Mouse (Mus musculus): Measurements from ENCODE around the gene Dpt. TPM values are rescaled to one million over a fixed set of nuclear protein-coding genes. Genes with fewer than 3 reads are reported as not detected.

Gene Dpt
- total and polyA plus RNA-seq, 3 experiments: not detected

DNA sequence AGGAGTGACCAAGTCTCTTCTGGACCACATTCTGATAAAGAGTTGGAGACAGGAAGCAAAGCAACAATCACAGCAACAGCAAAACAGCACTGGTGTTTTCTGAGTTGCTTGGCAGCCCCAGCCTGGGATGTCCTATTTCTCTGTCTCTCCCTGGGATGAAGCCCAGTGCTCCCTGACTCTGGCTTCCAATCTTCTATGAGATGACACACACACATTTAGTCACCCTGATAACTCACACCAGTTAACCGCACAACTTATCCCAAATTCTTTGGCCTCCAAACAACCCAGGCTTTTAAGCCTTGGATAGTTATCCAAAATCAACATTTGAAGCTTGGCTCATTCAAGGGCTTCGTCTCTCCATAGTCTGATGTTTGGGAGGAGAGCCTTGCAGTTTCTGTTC is 12.9 kb downstream of the Dpt start:
- Histone ChIP-seq H3K4me3 (ENCODE audit: low read depth, low read length) (no peak overlapping the region), H3K27me3 (ENCODE audit: insufficient read depth, low read length) (no peaks in the 10 kb centered on the region), H3K4me1 (ENCODE audit: insufficient read depth, low read depth, low read length) (no peaks in the 10 kb centered on the region), H3K36me3 (replicated peaks) (no peaks in the 10 kb centered on the region), H3K9me3 (replicated peaks) (peaks cover 40% of the 10 kb centered on the region)
- no peak for DNase-seq (ENCODE audit: low spot score)
- TF ChIP-seq POLR2AphosphoS5 (IDR thresholded peaks at IDR 0.05; ENCODE audit: insufficient replicate concordance, low read depth, low read length): no peak
- TF ChIP-seq TAL1 (conservative IDR thresholded peaks at IDR 0.05; ENCODE audit: low read depth, low read length): no peak
- no peak for TF ChIP-seq CTCF (IDR thresholded peaks at IDR 0.05; ENCODE audit: low read depth, low read length)
- TF ChIP-seq GATA2 (IDR thresholded peaks at IDR 0.05; ENCODE audit: borderline replicate concordance, low read depth, low read length): no peak
- no peak for TF ChIP-seq GATA1 (IDR thresholded peaks at IDR 0.05; ENCODE audit: borderline replicate concordance, low read length)
- no peak for ATAC-seq (ENCODE audit: extremely low read depth, insufficient number of reproducible peaks, low FRiP score, poor library complexity, severe bottlenecking)

DNA sequence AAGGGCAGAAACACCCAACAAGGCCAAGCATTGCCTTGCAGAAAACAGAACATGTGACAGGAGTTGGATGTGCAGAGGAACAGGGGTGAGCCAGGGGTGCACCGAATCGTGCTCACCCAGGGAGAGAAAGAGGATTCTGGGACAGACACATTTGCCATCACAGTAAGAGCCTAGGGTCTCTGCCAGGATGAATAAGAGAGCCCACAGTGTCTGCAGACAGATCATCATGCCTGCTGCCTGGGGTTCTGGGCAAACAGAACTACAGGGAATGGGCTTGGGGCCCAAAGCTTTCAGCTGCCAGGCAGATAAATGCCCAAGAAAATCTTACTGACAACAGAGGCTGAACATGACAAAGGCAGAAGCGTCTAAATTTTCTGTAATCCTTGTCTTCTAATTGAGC is 14.9 kb downstream of the Dpt start:
- no peaks in the 10 kb centered on the region for H3K36me3 ChIP-seq (replicated peaks)
- H3K4me1 ChIP-seq (ENCODE audit: insufficient read depth, low read depth, low read length): no peaks in the 10 kb centered on the region
- H3K9me3 ChIP-seq (replicated peaks): peaks cover 33% of the 10 kb centered on the region
- TF ChIP-seq CTCF (IDR thresholded peaks at IDR 0.05; ENCODE audit: low read depth, low read length) (no peak), POLR2AphosphoS5 (IDR thresholded peaks at IDR 0.05; ENCODE audit: insufficient replicate concordance, low read depth, low read length) (no peak), GATA1 (IDR thresholded peaks at IDR 0.05; ENCODE audit: borderline replicate concordance, low read length) (no peak), GATA2 (IDR thresholded peaks at IDR 0.05; ENCODE audit: borderline replicate concordance, low read depth, low read length) (no peak), TAL1 (conservative IDR thresholded peaks at IDR 0.05; ENCODE audit: low read depth, low read length) (no peak)
- ATAC-seq (ENCODE audit: extremely low read depth, insufficient number of reproducible peaks, low FRiP score, poor library complexity, severe bottlenecking) (no peak), DNase-seq (ENCODE audit: low spot score) (no peak)
- H3K4me3 ChIP-seq (ENCODE audit: low read depth, low read length): no peak overlapping the region
- H3K27me3 ChIP-seq (ENCODE audit: insufficient read depth, low read length): no peaks in the 10 kb centered on the region

DNA sequence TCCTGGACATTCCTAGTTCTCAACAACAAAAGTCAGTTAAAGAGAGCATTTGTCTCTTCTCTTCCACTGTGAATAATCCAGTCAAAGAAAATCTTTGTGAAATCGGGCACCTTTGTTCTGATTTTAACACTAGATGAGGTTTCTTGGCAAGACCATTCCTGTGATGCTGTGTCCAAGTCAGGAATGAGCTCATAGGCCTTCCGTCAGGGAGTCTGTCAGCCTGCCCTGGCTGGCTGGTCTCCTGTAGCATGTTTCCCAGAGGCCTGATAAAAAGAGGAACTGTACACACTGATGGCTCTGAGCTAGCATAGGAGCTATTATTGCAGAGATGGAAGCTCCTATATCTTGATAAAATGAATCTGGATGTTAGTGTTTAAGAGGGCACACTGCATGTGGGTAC is 17.8 kb downstream of the Dpt start:
- Histone ChIP-seq H3K4me3 (ENCODE audit: low read depth, low read length) (no peak overlapping the region), H3K27me3 (ENCODE audit: insufficient read depth, low read length) (no peaks in the 10 kb centered on the region), H3K36me3 (replicated peaks) (no peaks in the 10 kb centered on the region), H3K9me3 (replicated peaks) (peaks cover 25% of the 10 kb centered on the region), H3K4me1 (ENCODE audit: insufficient read depth, low read depth, low read length) (no peaks in the 10 kb centered on the region)
- no peak for ATAC-seq (ENCODE audit: extremely low read depth, insufficient number of reproducible peaks, low FRiP score, poor library complexity, severe bottlenecking)
- no peak for TF ChIP-seq POLR2AphosphoS5 (IDR thresholded peaks at IDR 0.05; ENCODE audit: insufficient replicate concordance, low read depth, low read length)
- no peak for TF ChIP-seq CTCF (IDR thresholded peaks at IDR 0.05; ENCODE audit: low read depth, low read length)
- TF ChIP-seq GATA1 (IDR thresholded peaks at IDR 0.05; ENCODE audit: borderline replicate concordance, low read length): no peak
- TF ChIP-seq TAL1 (conservative IDR thresholded peaks at IDR 0.05; ENCODE audit: low read depth, low read length): no peak
- no peak for TF ChIP-seq GATA2 (IDR thresholded peaks at IDR 0.05; ENCODE audit: borderline replicate concordance, low read depth, low read length)
- DNase-seq (ENCODE audit: low spot score): no peak

DNA sequence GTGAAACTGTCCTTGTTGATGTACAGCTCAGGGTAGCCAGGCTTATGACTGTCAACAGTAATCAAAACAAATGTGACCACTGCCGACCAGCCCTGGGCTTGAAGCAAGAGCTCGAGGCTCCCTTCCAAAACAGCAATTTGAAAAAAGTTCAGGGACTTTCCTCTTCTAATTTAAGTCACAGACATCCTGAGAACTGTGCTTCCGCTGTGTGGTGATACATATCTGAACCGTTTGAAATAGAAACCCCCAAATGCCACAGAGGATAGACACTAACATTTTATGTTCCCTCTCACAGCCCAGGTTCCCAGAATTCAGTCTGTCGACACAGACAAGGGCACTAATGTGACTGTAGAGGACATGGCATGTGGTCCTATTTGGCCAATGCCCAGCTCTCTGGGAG is 18.9 kb downstream of the Dpt start:
- TF ChIP-seq POLR2AphosphoS5 (IDR thresholded peaks at IDR 0.05; ENCODE audit: insufficient replicate concordance, low read depth, low read length) (no peak), GATA1 (IDR thresholded peaks at IDR 0.05; ENCODE audit: borderline replicate concordance, low read length) (no peak), CTCF (IDR thresholded peaks at IDR 0.05; ENCODE audit: low read depth, low read length) (no peak), GATA2 (IDR thresholded peaks at IDR 0.05; ENCODE audit: borderline replicate concordance, low read depth, low read length) (no peak), TAL1 (conservative IDR thresholded peaks at IDR 0.05; ENCODE audit: low read depth, low read length) (no peak)
- Histone ChIP-seq H3K4me3 (ENCODE audit: low read depth, low read length) (no peak overlapping the region), H3K4me1 (ENCODE audit: insufficient read depth, low read depth, low read length) (no peaks in the 10 kb centered on the region), H3K27me3 (ENCODE audit: insufficient read depth, low read length) (no peaks in the 10 kb centered on the region), H3K9me3 (replicated peaks) (peaks cover 24% of the 10 kb centered on the region), H3K36me3 (replicated peaks) (no peaks in the 10 kb centered on the region)
- DNase-seq (ENCODE audit: low spot score) (no peak), ATAC-seq (ENCODE audit: extremely low read depth, insufficient number of reproducible peaks, low FRiP score, poor library complexity, severe bottlenecking) (no peak)

DNA sequence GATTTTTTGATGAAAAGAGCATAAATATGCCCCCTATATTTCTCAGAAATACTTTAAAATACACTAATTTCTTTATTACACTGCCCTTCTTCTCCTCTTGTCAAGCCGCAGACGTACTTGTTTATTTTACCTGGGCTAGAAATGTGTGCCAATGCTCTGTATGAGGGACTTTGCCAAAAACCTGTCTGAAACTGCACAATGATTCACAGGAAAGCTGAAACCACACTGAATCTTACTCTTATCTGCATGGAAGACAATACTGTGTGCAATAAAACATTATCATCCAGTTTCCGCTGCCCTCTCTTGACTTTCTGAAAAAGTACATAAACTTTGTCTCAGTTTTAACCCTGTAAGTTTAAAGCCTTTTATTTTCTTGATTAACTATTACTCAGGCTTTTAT is 20.9 kb downstream of the Dpt start:
- DNase-seq (ENCODE audit: low spot score): no peak
- Histone ChIP-seq H3K4me3 (ENCODE audit: low read depth, low read length) (no peak overlapping the region), H3K36me3 (replicated peaks) (no peaks in the 10 kb centered on the region), H3K27me3 (ENCODE audit: insufficient read depth, low read length) (no peaks in the 10 kb centered on the region), H3K9me3 (replicated peaks) (peaks cover 24% of the 10 kb centered on the region), H3K4me1 (ENCODE audit: insufficient read depth, low read depth, low read length) (no peaks in the 10 kb centered on the region)
- TF ChIP-seq GATA2 (IDR thresholded peaks at IDR 0.05; ENCODE audit: borderline replicate concordance, low read depth, low read length) (no peak), GATA1 (IDR thresholded peaks at IDR 0.05; ENCODE audit: borderline replicate concordance, low read length) (no peak), POLR2AphosphoS5 (IDR thresholded peaks at IDR 0.05; ENCODE audit: insufficient replicate concordance, low read depth, low read length) (no peak), CTCF (IDR thresholded peaks at IDR 0.05; ENCODE audit: low read depth, low read length) (no peak), TAL1 (conservative IDR thresholded peaks at IDR 0.05; ENCODE audit: low read depth, low read length) (no peak)
- no peak for ATAC-seq (ENCODE audit: extremely low read depth, insufficient number of reproducible peaks, low FRiP score, poor library complexity, severe bottlenecking)

DNA sequence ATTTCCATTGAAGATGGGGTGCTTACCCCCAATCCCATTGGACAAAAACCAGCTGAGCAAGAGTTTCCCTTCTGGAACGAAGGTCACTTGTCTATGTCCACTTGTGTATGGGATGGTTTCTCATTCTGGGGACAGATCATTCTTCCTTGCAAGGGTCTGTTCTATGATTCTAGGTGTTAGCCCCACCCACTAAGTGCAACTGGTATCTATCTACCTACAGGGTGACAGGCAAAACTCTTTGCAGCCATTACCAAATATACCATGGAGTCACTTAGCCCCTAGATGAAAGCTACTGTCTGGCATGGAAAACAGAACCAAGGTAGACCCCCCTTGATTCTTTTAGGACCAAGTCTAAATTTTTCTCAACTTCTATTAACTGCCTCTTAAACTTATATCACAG is 24.9 kb downstream of the Dpt start:
- no peak for DNase-seq (ENCODE audit: low spot score)
- no peaks in the 10 kb centered on the region for H3K36me3 ChIP-seq (replicated peaks)
- no peaks in the 10 kb centered on the region for H3K27me3 ChIP-seq (ENCODE audit: insufficient read depth, low read length)
- no peak for ATAC-seq (ENCODE audit: extremely low read depth, insufficient number of reproducible peaks, low FRiP score, poor library complexity, severe bottlenecking)
- H3K4me3 ChIP-seq (ENCODE audit: low read depth, low read length): no peak overlapping the region
- H3K9me3 ChIP-seq (replicated peaks): peaks cover 30% of the 10 kb centered on the region
- no peaks in the 10 kb centered on the region for H3K4me1 ChIP-seq (ENCODE audit: insufficient read depth, low read depth, low read length)
- no peak for TF ChIP-seq GATA1 (IDR thresholded peaks at IDR 0.05; ENCODE audit: borderline replicate concordance, low read length)
- TF ChIP-seq POLR2AphosphoS5 (IDR thresholded peaks at IDR 0.05; ENCODE audit: insufficient replicate concordance, low read depth, low read length): no peak
- TF ChIP-seq TAL1 (conservative IDR thresholded peaks at IDR 0.05; ENCODE audit: low read depth, low read length): no peak
- no peak for TF ChIP-seq GATA2 (IDR thresholded peaks at IDR 0.05; ENCODE audit: borderline replicate concordance, low read depth, low read length)
- TF ChIP-seq CTCF (IDR thresholded peaks at IDR 0.05; ENCODE audit: low read depth, low read length): no peak
